Mouse (Mus musculus) heart, postnatal 0 days (tissue): ENCODE measurements at regions not wholly inside any gene's neighbourhood (a gene's known extent, or its start where the extent isn't known, plus 50 kb on each side); places are given as distances from the start of the nearest gene placed in this dataset.

Experiments
- CTCF ChIP-seq: IDR thresholded peaks from 2 replicates; pipeline ENCODE4 v1.5.1; 2016; ENCODE audit warnings: antibody characterized with exemption, control low read depth, low read depth
- EP300 ChIP-seq: IDR thresholded peaks from 2 replicates; pipeline ENCODE4 v1.6.1; 2016; ENCODE audit warnings: antibody characterized with exemption, low read depth

DNA sequence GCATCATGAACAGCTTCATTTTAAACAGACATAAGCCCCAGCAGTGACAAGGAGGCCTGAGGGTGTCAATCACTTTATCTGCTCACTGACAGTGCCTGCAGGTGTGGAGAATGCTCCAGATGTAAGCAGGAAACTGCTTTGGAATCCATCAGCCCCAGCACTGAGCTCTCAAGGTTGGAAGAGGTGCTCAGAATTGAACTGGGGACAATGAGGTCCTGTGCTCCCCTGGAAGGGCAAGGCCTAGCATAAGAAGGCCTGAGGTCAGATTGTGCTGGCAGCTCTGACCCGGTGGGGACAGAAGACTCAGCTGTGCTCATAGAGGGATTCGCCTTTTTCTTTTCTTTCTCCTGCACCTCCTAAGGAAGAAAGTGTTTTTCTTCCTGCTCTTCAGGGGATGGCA lies 82.2 kb upstream of the Lgalsl start:
- TF ChIP-seq EP300: no peak
- TF ChIP-seq CTCF: no peak
